Mouse (Mus musculus): ENCODE measurements around the gene Ggct. TPM values are rescaled to one million over a fixed set of nuclear protein-coding genes. Genes with fewer than 3 reads are reported as not detected.
"Not testable (repeated sequence)": the region's sequence is repeated elsewhere in the genome, so short reads cannot be mapped to it uniquely, and the experiment has no call there.

Gene Ggct
- polyA plus RNA-seq, 1 experiment from 2014 or later = 11.5 TPM

DNA sequence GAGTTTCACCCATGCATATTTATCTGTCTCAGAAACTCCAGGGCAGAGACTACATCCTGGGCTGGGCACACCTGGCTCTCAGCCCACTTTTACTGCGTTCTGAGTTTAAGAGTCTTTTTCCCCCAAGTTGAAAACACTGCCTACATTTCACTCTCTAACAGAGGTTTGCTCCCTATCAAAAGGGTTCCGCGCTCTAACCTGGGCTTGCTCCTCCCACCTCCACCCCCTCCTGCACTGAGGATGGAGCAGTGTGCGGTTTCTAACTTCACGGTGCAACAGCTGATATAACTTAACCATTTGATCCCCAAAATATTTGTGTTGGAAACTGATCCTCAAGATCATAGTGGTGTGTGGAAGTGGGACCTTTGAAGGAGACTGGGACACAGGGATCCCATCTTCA is 27.5 kb downstream of the Ggct start:
- no peaks in the 10 kb centered on the region for H3K27me3 ChIP-seq
- H3K4me3 ChIP-seq = no peak overlapping the region
- no peak overlapping the region for H3K9ac ChIP-seq (replicated peaks)
- no peak overlapping the region for H3K4me2 ChIP-seq (replicated peaks)
- no peaks in the 10 kb centered on the region for H3K9me3 ChIP-seq
- 64% methylated on average over 5 of the region's 5 CpGs for WGBS
- no peak for ATAC-seq (ENCODE audit: low FRiP score, low read depth)
- no peak overlapping the region for H3K27ac ChIP-seq (replicated peaks)
- no peaks in the 10 kb centered on the region for H3K36me3 ChIP-seq
- no peaks in the 10 kb centered on the region for H3K4me1 ChIP-seq

DNA sequence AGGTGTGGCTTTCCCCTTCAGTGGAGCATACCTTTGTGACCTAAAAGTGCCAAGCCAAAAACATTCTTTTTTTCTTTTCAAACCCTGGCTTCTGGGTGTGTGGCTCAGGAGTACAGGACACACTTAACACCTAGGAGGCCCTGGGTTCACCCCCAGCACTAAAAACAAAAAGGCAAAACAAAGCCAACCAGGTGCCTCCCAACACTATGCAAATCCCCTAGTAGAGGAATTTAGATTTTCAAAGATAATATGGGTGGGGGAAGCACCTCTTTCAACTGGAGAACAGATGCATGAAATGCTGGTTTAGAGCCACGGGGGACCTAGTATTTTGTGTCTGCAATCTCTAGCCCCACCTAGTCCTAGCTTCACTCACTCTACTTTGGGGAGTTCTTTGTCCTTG is 28.0 kb downstream of the Ggct start:
- H3K9ac ChIP-seq (replicated peaks) = no peak overlapping the region
- no peak overlapping the region for H3K4me2 ChIP-seq (replicated peaks)

DNA sequence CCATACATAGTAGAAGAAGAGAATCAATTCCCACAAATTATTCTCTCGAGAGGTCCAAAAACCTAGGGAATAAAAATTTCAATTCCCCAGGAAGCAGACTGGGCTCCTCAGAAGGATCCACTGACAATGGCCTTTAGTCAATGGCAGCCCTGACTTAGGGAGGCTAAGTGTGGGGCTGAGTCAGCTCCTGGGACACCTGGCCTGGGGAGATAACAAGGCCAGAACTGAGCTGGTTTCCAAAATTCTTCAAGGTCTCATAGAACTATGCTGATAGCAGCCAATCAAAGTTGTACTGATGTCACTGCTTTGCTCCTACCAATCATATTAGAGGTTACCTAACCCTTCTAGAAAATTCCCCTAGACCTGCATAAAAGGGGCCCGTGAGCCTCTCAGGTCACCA is 29.2 kb downstream of the Ggct start:
- Histone ChIP-seq H3K4me1 (no peaks in the 10 kb centered on the region), H3K27ac (replicated peaks) (no peak overlapping the region), H3K27me3 (no peaks in the 10 kb centered on the region), H3K4me3 (no peak overlapping the region), H3K36me3 (no peaks in the 10 kb centered on the region), H3K9me3 (no peaks in the 10 kb centered on the region), H3K4me2 (replicated peaks) (no peak overlapping the region), H3K9ac (replicated peaks) (no peak overlapping the region)
- no peak for ATAC-seq (ENCODE audit: low FRiP score, low read depth)
- WGBS = 88% methylated on average over 2 of the region's 2 CpGs

More for the DNA sequence above, 28.0 kb downstream of the Ggct start:
- no peaks in the 10 kb centered on the region for H3K9me3 ChIP-seq
- H3K27me3 ChIP-seq = no peaks in the 10 kb centered on the region
- no peak for ATAC-seq (ENCODE audit: low FRiP score, low read depth)
- no peak overlapping the region for H3K4me3 ChIP-seq
- H3K4me1 ChIP-seq = no peaks in the 10 kb centered on the region
- no peaks in the 10 kb centered on the region for H3K36me3 ChIP-seq
- no peak overlapping the region for H3K27ac ChIP-seq (replicated peaks)
- WGBS = 67% methylated on average over 1 of the region's 1 CpGs

DNA sequence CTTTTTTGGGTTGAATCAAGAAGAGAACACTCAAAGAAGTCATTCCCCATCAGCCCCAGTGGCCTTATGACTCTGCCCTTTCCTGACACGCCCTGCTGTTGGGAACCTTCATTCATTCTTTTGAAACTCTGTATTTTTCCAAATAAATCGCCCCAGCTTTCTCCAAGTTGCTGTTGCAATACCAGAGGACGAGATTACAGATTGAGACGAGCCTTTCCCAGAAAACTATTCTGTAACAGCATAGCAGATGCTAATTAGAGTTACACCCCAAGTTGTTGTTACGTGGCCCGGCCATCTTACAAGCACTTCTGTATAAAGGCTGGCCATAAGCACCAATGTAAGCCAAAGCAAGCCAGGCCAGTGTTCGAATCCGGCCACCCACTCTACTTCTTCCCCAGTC is 35.1 kb downstream of the Ggct start:
- 86% methylated on average over 8 of the region's 8 CpGs for WGBS
- Histone ChIP-seq H3K9ac (replicated peaks) (no peak overlapping the region), H3K27ac (replicated peaks) (no peak overlapping the region), H3K4me3 (no peak overlapping the region), H3K9me3 (no peaks in the 10 kb centered on the region), H3K4me1 (no peaks in the 10 kb centered on the region), H3K4me2 (replicated peaks) (no peak overlapping the region), H3K27me3 (no peaks in the 10 kb centered on the region), H3K36me3 (no peaks in the 10 kb centered on the region)
- no peak for ATAC-seq (ENCODE audit: low FRiP score, low read depth)

DNA sequence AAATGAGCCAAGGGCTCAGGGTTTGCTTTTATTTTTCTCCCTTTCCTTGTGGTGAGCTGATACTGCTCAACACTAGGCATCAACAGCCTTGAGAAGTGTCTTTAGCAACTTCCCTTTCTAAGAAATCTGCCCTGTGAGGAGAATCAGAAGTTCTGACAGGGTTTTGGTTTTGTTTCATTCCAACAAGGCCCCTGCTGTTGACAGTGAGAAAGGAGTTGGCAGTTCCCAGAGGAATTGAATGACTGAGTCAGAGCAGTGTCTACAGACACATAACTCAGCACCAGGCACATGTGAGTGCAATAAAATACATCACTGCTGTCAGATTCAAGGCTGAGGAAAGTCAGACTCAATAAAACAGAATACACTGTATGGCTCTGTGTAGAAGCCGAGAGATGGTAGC is 36.3 kb downstream of the Ggct start:
- Histone ChIP-seq H3K4me1 (no peaks in the 10 kb centered on the region), H3K4me3 (no peak overlapping the region), H3K9ac (replicated peaks) (no peak overlapping the region), H3K27ac (replicated peaks) (no peak overlapping the region), H3K9me3 (no peaks in the 10 kb centered on the region), H3K27me3 (no peaks in the 10 kb centered on the region), H3K4me2 (replicated peaks) (no peak overlapping the region), H3K36me3 (no peaks in the 10 kb centered on the region)
- 84% methylated on average over 1 of the region's 1 CpGs for WGBS
- ATAC-seq (ENCODE audit: low FRiP score, low read depth) = no peak

GRCm38 (mm10) chr6:54955949-54956348 is 36.8 kb downstream of the Ggct start:
- Histone ChIP-seq H3K36me3 (no peaks in the 10 kb centered on the region), H3K4me1 (no peaks in the 10 kb centered on the region), H3K4me3 (no peak overlapping the region), H3K9ac (replicated peaks) (no peak overlapping the region), H3K9me3 (no peaks in the 10 kb centered on the region), H3K4me2 (replicated peaks) (no peak overlapping the region), H3K27me3 (no peaks in the 10 kb centered on the region), H3K27ac (replicated peaks) (no peak overlapping the region)
- ATAC-seq (ENCODE audit: low FRiP score, low read depth) = no peak

DNA sequence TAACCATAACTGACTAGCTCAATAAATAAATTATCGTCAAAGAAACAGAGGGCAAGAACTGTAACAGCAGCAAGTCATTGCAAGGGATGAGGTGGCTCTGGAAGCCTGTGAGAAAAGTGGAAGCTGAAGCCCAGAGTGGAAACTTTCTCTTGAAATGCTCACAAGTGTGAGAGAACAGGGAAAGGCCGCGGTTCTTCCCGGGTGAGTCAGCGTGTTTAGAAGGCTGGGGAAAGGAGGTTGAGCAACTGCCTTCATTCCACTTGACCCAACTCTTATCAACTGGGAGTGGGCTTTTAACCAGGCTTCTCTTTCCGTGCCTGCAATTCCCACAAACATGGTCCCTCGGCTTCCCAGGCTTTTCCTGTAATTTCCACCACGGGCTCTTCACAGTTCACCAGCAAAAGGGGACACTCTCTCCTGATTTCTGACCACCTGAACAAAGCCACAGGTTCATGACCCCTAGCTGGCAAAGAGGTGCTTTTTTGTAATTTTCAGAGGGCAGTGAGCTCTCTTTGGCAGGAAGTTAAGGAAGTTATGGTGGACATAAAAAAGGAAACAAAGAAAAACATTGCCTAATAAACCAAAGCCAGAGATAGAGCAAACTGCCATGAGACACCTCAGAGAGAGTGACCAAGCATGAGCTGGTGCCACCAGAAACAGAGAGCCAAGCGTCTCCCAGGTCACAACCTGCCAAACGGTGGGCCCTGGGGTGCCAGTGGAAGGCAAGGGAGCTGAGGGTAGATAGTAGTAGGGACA is 37.9 kb downstream of the Ggct start:
- Histone ChIP-seq H3K9me3 (no peaks in the 10 kb centered on the region), H3K27ac (replicated peaks) (no peak overlapping the region), H3K27me3 (no peaks in the 10 kb centered on the region), H3K4me3 (no peak overlapping the region), H3K36me3 (no peaks in the 10 kb centered on the region), H3K4me1 (no peaks in the 10 kb centered on the region), H3K4me2 (replicated peaks) (no peak overlapping the region), H3K9ac (replicated peaks) (no peak overlapping the region)
- no peak for ATAC-seq (ENCODE audit: low FRiP score, low read depth)
- 89% methylated on average over 10 of the region's 10 CpGs for WGBS

DNA sequence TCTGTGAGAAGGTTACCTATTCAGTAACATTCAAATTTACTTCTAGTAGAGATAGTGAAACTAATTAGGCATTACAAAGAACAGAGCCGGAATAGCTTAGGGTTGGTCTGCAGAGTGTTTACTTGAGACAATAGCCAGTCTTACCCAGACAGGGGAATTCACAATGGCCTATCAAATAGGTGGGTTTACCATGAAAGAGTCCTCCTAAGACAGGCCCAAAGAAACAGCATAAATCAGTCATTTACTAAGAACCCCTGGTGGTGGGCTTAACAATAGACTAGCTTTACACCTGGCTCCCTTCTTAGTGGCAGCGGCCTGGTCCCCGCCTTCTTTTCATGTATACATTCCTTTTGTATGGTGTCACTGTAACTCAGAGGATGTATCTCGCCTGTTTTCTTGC is 39.4 kb downstream of the Ggct start:
- H3K36me3 ChIP-seq; H3K4me3 ChIP-seq; H3K27me3 ChIP-seq; H3K4me2 ChIP-seq (replicated peaks); H3K4me1 ChIP-seq; H3K27ac ChIP-seq (replicated peaks); H3K9ac ChIP-seq (replicated peaks); H3K9me3 ChIP-seq; ATAC-seq (ENCODE audit: low FRiP score, low read depth): not testable (repeated sequence)
- 77% methylated on average over 4 of the region's 4 CpGs for WGBS

- H3K27ac ChIP-seq (replicated peaks) = no peak overlapping the region
- H3K4me1 ChIP-seq = no peaks in the 10 kb centered on the region
- no peak overlapping the region for H3K9ac ChIP-seq (replicated peaks)
- no peaks in the 10 kb centered on the region for H3K36me3 ChIP-seq
- ATAC-seq (ENCODE audit: low FRiP score, low read depth) = no peak
- no peaks in the 10 kb centered on the region for H3K9me3 ChIP-seq
- H3K4me3 ChIP-seq = no peak overlapping the region
- 87% methylated on average over 3 of the region's 3 CpGs for WGBS
- H3K27me3 ChIP-seq = no peaks in the 10 kb centered on the region
- H3K4me2 ChIP-seq (replicated peaks) = no peak overlapping the region
Measured at GRCm38 (mm10) chr6:54952542-54952941, 40.2 kb downstream of the Ggct start.

DNA sequence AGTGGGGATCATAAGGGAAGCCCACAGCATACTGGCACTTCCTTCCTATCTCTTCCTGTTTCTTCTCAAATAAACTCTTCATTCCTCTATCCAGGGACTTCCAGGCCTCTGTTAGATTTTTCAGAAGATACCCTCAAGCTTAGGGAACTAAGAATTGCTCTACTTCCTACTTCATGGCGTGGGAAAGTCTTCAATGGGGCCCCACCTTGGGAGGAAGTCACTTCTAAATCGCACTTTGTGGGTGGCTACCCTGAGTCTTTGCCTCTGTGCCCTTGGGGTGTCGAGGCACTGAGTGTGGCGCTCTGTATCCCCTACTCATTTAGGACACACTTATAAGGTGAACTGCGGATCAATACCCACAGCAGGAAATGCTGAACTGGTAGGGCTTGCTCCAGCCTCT is 44.1 kb downstream of the Ggct start:
- WGBS = 86% methylated on average over 5 of the region's 5 CpGs
- Histone ChIP-seq H3K36me3 (no peaks in the 10 kb centered on the region), H3K9me3 (no peaks in the 10 kb centered on the region), H3K4me2 (replicated peaks) (no peak overlapping the region), H3K27me3 (peaks cover 18% of the 10 kb centered on the region), H3K4me3 (no peak overlapping the region), H3K4me1 (no peaks in the 10 kb centered on the region), H3K9ac (replicated peaks) (no peak overlapping the region), H3K27ac (replicated peaks) (no peak overlapping the region)
- ATAC-seq (ENCODE audit: low FRiP score, low read depth) = no peak

DNA sequence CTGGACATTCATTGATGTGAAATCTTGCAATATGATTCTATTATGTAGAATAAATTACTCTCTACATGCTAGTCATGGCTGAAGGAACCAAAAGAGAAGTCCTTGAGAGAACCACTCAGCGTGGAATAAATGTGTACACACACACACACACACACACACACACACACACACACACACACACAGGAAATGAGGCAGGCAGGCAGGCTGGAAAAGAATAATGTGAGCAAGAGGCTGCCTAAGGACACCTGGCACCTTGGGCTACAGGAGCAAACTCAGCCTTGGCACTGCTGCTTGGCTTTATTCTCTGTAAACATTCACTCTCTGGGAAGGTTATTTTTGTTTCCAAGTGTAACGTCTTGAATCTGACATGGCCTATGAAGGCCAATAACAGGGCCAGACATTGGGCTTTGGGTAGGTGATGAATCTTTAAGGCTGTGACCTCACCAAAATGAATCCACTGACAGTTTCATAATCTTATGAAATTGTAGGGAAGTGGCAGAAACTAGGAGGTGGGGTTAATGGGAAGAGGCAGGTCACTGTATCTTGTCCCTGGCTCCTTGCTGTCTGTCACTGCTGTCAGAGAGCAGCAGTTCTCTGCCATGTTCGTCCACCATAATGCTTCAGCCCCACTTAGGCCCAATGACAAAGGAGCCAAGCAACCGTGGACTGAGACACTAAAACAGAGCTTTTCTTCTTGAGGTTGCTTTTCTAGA is 46.4 kb downstream of the Ggct start:
- ATAC-seq (ENCODE audit: low FRiP score, low read depth) = no peak
- WGBS = 77% methylated on average over 4 of the region's 4 CpGs
- Histone ChIP-seq H3K9ac (replicated peaks) (no peak overlapping the region), H3K27ac (replicated peaks) (no peak overlapping the region), H3K9me3 (no peaks in the 10 kb centered on the region), H3K4me3 (no peak overlapping the region), H3K27me3 (peaks cover 26% of the 10 kb centered on the region), H3K4me2 (replicated peaks) (no peak overlapping the region), H3K36me3 (no peaks in the 10 kb centered on the region), H3K4me1 (no peaks in the 10 kb centered on the region)

DNA sequence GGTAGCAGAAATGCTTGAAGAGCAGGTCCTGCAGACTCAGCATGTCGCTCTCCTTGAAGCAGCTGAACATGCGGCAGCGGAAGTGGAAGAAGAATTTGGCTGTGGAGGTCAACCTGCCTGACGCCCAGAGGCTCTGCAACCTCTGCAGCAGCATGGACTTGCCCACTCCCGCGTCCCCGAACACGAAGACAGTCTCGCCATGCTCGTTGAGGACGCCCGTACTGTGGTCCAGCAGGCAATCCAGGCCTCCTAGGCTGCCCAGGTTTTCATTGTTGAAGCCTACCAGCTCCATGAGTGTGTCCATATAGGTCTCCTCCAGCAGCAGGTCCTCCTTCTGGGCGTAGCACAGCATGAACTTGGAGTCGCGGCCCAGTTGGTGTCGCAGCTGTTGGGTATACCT is 48.2 kb downstream of the Ggct start:
- no peak overlapping the region for H3K4me3 ChIP-seq
- no peak overlapping the region for H3K27ac ChIP-seq (replicated peaks)

More for the DNA sequence above, 48.2 kb downstream of the Ggct start:
- no peak overlapping the region for H3K4me2 ChIP-seq (replicated peaks)
- 89% methylated on average over 16 of the region's 16 CpGs for WGBS
- H3K36me3 ChIP-seq = no peaks in the 10 kb centered on the region
- peaks cover 26% of the 10 kb centered on the region for H3K27me3 ChIP-seq
- ATAC-seq (ENCODE audit: low FRiP score, low read depth) = no peak
- no peaks in the 10 kb centered on the region for H3K9me3 ChIP-seq
- H3K9ac ChIP-seq (replicated peaks) = no peak overlapping the region
- 0 out of 2 replicates have a peak, but pooled peaks cover 3% of the 10 kb centered on the region for H3K4me1 ChIP-seq
